Mouse (Mus musculus) heart, adult 2 months (tissue): ENCODE measurements around the gene Adgrf1. TPM values are rescaled to one million over a fixed set of nuclear protein-coding genes. Genes with fewer than 3 reads are reported as not detected.
"Not testable (repeated sequence)": the region's sequence is repeated elsewhere in the genome, so short reads cannot be mapped to it uniquely, and the experiment has no call there.

Experiments
- DNase-seq, 2 experiments: peaks; one replicate each; pipeline ENCODE4 v3.0.0; 2021
- H3K27ac ChIP-seq: fragments of 200-600 bp; 2 replicates; pipeline ENCODE4 v1.8.1; 2022
- H3K27me3 ChIP-seq: fragments of 200-500 bp; 2 replicates; pipeline ENCODE4 v1.6.1; 2012; ENCODE audit warnings: mild to moderate bottlenecking, low read length, inconsistent platforms, mixed read lengths; ENCODE audit not compliant: control insufficient read depth, insufficient read depth
- H3K36me3 ChIP-seq: fragments of 200-500 bp; 2 replicates; pipeline ENCODE4 v1.6.1; 2012; ENCODE audit warnings: low read length, inconsistent platforms; ENCODE audit not compliant: control insufficient read depth, insufficient read depth
- H3K4me1 ChIP-seq: fragments of 200-500 bp; 2 replicates; pipeline ENCODE4 v1.6.1; 2011; ENCODE audit warnings: low read length; ENCODE audit not compliant: control insufficient read depth, insufficient read depth
- H3K4me3 ChIP-seq: fragments of 200-600 bp; 2 replicates; pipeline ENCODE4 v1.8.1; 2022
- H3K79me2 ChIP-seq: fragments of 200-500 bp; replicated peaks from 2 replicates; pipeline ENCODE4 v1.6.1; 2012; ENCODE audit warnings: mild to moderate bottlenecking, inconsistent platforms, low read length, moderate library complexity, mixed read lengths; ENCODE audit not compliant: control insufficient read depth, insufficient read depth
- H3K9ac ChIP-seq: fragments of 200-500 bp; 2 replicates; pipeline ENCODE4 v1.6.1; 2012; ENCODE audit warnings: low read depth, mild to moderate bottlenecking, control low read depth, inconsistent platforms, low read length, mixed read lengths
- CTCF ChIP-seq: fragments of 200-600 bp; IDR thresholded peaks from 2 replicates; pipeline ENCODE4 v1.8.1; 2022; ENCODE audit warnings: antibody characterized with exemption, mild to moderate bottlenecking, moderate library complexity
- EP300 ChIP-seq: fragments of 200-500 bp; IDR thresholded peaks from 2 replicates; pipeline ENCODE4 v1.6.1; 2011; ENCODE audit warnings: low read depth, low read length, control low read depth; ENCODE audit not compliant: insufficient read depth
- POLR2A ChIP-seq: fragments of 200-500 bp; IDR thresholded peaks from 2 replicates; pipeline ENCODE4 v1.6.1; 2011; ENCODE audit warnings: mild to moderate bottlenecking, low read depth, low read length, control low read depth; ENCODE audit not compliant: insufficient read depth
- WGBS: fragments of 180-500 bp; shearing (Covaris S2); methylation state at CpG from one replicate; pipeline ENCODE4 v1.1.7; 2018; 5-methylcytosine and 5-hydroxymethylcytosine counted together
- intact Hi-C: fragments of 180-260 bp; cut with DNase I; formaldehyde crosslinking; loops from one replicate; pipeline ENCODE4 v1.15.1; 2025
- polyA plus RNA-seq: library from polyadenylated mRNA; depleted of rRNA; stranded (reverse); fragments of >200 nt; gene quantifications from 2 replicates; pipeline ENCODE4 v1.2.3, GENCODE M21; 2012
- total RNA-seq, 2 experiments: library from RNA; stranded (reverse); gene quantifications; 2 replicates each; pipeline ENCODE4 v1.2.3; 2021

Adgrf1 gene
- total and polyA plus RNA-seq, 3 experiments, result 0.02 TPM; not detected in 2

DNA sequence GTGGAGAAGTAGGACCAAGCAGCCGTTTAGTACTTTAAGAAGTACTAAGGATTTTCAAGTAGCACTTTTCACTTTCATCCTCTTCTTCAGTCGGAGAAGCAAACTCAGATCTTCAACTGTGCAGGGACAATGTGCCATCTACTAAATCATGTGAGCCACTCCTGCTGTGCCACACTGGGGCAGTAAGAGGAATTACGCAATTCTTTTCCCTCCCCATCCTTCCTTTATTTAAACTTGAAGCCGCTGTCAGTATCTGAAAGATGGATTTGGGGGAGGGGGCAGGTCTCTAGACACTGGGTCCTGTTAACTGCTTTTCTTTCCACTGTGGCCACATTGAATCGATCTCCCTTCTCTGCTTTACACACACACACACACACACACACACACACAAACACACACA, 62.6 kb downstream of the Adgrf1 start:
- Histone ChIP-seq H3K27ac (no peak overlapping the region), H3K9ac (no peak overlapping the region; the same call in 1 of the 2 replicates), H3K4me3 (no peak overlapping the region), H3K36me3 (peaks cover 3% of the 10 kb centered on the region), H3K4me1 (peaks cover 10% of the 10 kb centered on the region), H3K27me3 (no peaks in the 10 kb centered on the region), H3K79me2 (no peaks in the 10 kb centered on the region)
- 53% methylated on average over 5 of the region's 5 CpGs for WGBS
- intact Hi-C loops, result no loop called here
- DNase-seq, result no peak
- TF ChIP-seq CTCF, result no peak
- TF ChIP-seq POLR2A, result no peak
- no peak for TF ChIP-seq EP300

DNA sequence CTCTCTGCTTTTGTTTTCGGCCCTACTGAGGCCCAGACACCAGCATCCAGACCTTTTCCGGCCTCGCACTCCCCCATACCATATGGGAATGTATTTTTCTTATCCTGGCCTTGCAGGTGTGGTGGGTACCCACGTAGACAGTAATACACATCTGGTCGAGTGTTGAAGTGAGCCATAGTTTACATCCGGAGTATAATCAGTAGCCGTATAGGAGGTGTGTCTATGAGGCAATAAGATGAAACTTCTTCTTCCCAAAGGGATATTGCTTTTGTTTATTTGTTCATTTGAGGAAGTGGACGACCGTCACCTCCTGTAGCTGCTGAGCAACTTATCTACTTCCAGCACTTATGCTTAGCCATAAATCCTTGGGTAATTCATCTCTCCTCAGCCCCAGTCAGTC, 63.9 kb downstream of the Adgrf1 start:
- Histone ChIP-seq H3K27ac (peak overlapping the region; percentile 5; the same call in 1 of the 2 replicates), H3K36me3 (peaks cover 3% of the 10 kb centered on the region), H3K4me1 (peaks cover 13% of the 10 kb centered on the region), H3K27me3 (no peaks in the 10 kb centered on the region), H3K4me3 (no peak overlapping the region), H3K79me2 (no peaks in the 10 kb centered on the region), H3K9ac (no peak overlapping the region)
- intact Hi-C loops, result loop anchor here (2.0 kb wide), 1 partner anchor 59 kb away; no protein-coding TSS in a partner anchor
- DNase-seq, result no peak
- WGBS, result 49% methylated on average over 9 of the region's 9 CpGs
- TF ChIP-seq CTCF (no peak), POLR2A (no peak), EP300 (no peak)

DNA sequence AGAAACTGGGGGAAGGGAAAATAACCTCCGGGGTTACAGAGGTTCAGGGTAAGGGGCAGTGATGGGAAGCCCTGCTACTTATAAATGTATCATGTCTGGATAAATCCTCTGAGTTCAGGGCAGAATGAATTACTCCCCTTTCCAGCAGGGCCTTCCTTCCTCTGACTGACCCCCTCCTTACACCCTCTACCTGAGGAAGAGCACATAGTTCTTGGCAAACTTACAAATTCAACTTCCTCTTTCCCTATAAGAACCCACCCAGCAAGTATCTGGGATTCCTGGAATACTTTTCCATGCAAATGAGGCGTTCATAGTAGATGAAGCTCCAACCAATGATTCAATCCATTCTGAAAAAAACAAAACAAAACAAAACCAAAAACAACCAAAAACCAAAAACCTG, 67.5 kb downstream of the Adgrf1 start:
- H3K79me2 ChIP-seq, result no peaks in the 10 kb centered on the region
- DNase-seq, result no peak
- H3K27me3 ChIP-seq, result no peaks in the 10 kb centered on the region
- H3K4me3 ChIP-seq, result no peak overlapping the region
- intact Hi-C loops, result loop anchor here (2.0 to 5.0 kb wide), 2 partner anchors 23 to 95 kb away; partner anchors contain the start of gene Adgrf5
- TF ChIP-seq CTCF (no peak), POLR2A (no peak), EP300 (no peak)
- H3K36me3 ChIP-seq, result peaks cover 3% of the 10 kb centered on the region
- peak overlapping the region; percentile 54 for H3K27ac ChIP-seq
- H3K4me1 ChIP-seq, result peaks cover 6% of the 10 kb centered on the region
- no peak overlapping the region for H3K9ac ChIP-seq
- WGBS, result 55% methylated on average over 2 of the region's 2 CpGs

DNA sequence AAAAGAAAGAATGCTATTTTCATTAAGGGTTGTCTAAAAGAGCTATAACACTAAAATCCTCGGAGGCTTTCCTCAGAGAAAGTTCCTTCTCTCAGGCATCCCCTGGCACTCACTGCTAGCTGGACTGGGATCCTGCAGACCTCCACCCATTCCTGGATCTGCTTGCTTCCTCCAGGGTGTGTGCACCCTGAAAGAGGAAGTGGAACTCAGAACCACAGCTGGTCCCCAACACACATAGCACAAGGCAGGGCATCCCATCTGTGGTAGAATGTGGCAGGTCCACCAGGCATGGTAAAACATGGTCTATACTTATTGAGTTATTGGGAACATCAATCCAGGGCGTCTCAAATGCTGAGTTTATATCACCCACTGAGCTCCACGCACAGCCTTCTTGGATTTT, 68.2 kb downstream of the Adgrf1 start:
- WGBS, result 72% methylated on average over 3 of the region's 3 CpGs
- Histone ChIP-seq H3K9ac (no peak overlapping the region), H3K27ac (peak overlapping the region; percentile 43), H3K79me2 (no peaks in the 10 kb centered on the region), H3K27me3 (no peaks in the 10 kb centered on the region), H3K4me3 (no peak overlapping the region), H3K4me1 (peaks cover 5% of the 10 kb centered on the region), H3K36me3 (peaks cover 3% of the 10 kb centered on the region)
- peak; percentile 70; the same call in 1 of the 2 replicates for TF ChIP-seq EP300
- TF ChIP-seq POLR2A, result no peak
- intact Hi-C loops, result loop anchor here (5.0 kb wide), 1 partner anchor 94 kb away; no protein-coding TSS in a partner anchor
- peak; percentile 34 to 46 for DNase-seq

DNA sequence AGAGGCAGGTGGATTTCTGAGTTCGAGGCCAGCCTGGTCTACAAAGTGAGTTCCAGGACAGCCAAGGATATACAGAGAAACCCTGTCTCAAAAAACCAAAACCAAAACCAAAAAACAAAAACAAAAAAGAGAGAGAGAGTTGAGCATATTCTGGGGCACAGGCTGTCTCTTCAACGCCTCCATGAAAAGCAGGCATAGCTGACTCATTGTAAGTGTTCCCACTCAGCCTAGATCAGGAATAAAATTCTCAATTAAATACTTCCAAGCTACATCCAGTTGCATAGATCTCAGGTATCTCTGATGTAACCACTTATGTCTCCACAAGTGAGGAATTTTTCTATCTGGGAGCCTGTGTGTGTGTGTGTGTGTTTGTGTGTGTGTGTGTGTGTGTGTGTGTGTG, 76.4 kb downstream of the Adgrf1 start:
- H3K27me3 ChIP-seq, H3K4me3 ChIP-seq, H3K79me2 ChIP-seq, H3K4me1 ChIP-seq, H3K36me3 ChIP-seq, H3K27ac ChIP-seq, H3K9ac ChIP-seq, DNase-seq, intact Hi-C loops: not testable (repeated sequence)
- WGBS, result 94% methylated on average over 2 of the region's 2 CpGs

DNA sequence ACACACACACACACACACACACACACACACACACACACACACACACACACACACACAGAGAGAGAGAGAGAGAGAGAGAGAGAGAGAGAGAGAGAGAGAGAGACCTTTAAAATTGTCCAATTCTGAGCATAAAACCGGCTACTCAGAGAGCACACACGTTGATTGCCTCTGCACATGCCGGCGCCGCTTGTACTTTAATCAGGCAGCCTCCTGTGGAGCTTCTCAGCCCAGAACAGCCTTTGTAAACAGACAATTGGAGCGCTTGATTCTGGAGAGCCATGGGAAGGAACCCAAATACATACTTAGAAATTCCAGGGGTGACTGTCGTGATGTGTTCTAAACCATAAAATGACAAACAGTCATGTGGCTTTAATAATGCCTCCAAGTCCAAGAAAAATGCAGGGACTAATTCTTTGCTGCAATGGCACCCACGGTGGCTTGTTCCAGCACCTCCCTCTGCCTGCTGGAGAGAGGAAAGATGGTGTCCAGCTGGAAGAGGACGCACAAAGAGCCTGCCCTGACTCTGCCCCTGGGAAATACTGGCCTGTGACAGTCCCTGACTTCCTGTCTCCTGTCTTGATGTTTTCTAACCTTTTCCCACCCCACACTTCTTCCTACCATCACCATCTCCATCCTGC, 87.9 kb downstream of the Adgrf1 start:
- Histone ChIP-seq H3K4me3 (no peak overlapping the region), H3K36me3 (no peaks in the 10 kb centered on the region), H3K79me2 (no peaks in the 10 kb centered on the region), H3K4me1 (peaks cover 3% of the 10 kb centered on the region), H3K27me3 (no peaks in the 10 kb centered on the region), H3K27ac (no peak overlapping the region), H3K9ac (no peak overlapping the region)
- WGBS, result 24% methylated on average over 9 of the region's 9 CpGs
- DNase-seq, result no peak
- TF ChIP-seq POLR2A (no peak), EP300 (no peak), CTCF (no peak)
- intact Hi-C loops, result no loop called here
